In the genomic region with DNA sequence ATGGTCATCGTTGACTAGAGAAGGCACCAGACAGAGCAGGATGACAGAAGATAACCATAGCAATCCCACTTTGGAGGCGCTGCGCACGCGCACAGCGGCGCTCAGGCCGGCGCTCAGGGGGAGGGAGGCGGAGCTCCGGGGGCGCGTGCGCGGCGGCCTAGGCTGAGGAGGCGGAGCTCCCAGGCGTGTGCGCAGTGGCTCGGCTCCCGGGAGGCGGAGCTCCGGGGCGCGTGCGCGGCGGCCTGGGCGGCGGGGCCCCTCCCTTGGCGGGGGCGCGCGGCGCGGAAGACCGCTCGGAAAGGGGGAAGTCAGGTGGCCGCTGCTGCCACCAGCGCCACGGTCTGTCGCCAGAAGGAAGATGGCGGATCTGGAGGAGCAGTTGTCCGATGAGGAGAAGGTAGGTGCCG, we compare ENCODE assay signal across 8 mouse cellular contexts. TPM values are rescaled to one million over a fixed set of nuclear protein-coding genes. Genes with fewer than 3 reads are reported as not detected.
DNase-seq lines count a peak whose midpoint lies in the region; ATAC-seq lines count a peak whose summit lies in the region.

No protein-coding gene starts in this region.

- peak overlapping the region; percentile 96 for H3K9ac ChIP-seq in heart, embryonic 16.5 days (ENCODE audit: low read length)
- peak overlapping the region; percentile 97 for H3K9ac ChIP-seq in liver, embryonic 15.5 days
- H3K9ac ChIP-seq in neural tube, embryonic 12.5 days: peak overlapping the region; percentile 97

- H3K27ac ChIP-seq in forebrain, embryonic 10.5 days: peak overlapping the region; percentile 98
- peak overlapping the region; percentile 98 for H3K27ac ChIP-seq in heart, embryonic 16.5 days (ENCODE audit: low read length)
- H3K27ac ChIP-seq in liver, embryonic 15.5 days (replicated peaks): peak overlapping the region; percentile 92
- peak overlapping the region; percentile 94 for H3K27ac ChIP-seq in neural tube, embryonic 12.5 days

- ATAC-seq in CD4-positive, CD25-positive, alpha-beta regulatory T cell, adult 4 months: peak; percentile 79
- ATAC-seq in heart, embryonic 16.5 days (replicated peaks; ENCODE audit: extremely low read depth, insufficient read depth, low FRiP score): peak; percentile 95
- peak; percentile 96 for ATAC-seq in liver, embryonic 15.5 days (ENCODE audit: insufficient read depth)
- ATAC-seq in neural tube, embryonic 12.5 days (ENCODE audit: low FRiP score, low read depth): peak; percentile 97

- DNase-seq in c-Kit-negative CD71-positive TER-119-positive erythroid progenitor cells, embryonic 14.5 days (ENCODE audit: low read depth, low spot score): peak; percentile 92
- DNase-seq in forebrain, embryonic 10.5 days (ENCODE audit: extremely low spot score, low spot score): peak; percentile 91
- peak; percentile 94 to 97 for DNase-seq in kidney, postnatal 36 days
- DNase-seq in telencephalon, adult 2 months (ENCODE audit: low read depth, low spot score): peak; percentile 82

- peak overlapping the region; percentile 91 for H3K4me3 ChIP-seq in forebrain, embryonic 10.5 days
- peak overlapping the region; percentile 91 for H3K4me3 ChIP-seq in heart, embryonic 16.5 days (ENCODE audit: low read length)
- H3K4me3 ChIP-seq in liver, embryonic 15.5 days (replicated peaks): peak overlapping the region; percentile 98
- H3K4me3 ChIP-seq in neural tube, embryonic 12.5 days: peak overlapping the region; percentile 98

- H3K4me2 ChIP-seq in heart, embryonic 16.5 days (ENCODE audit: low read depth, low read length): peak overlapping the region; percentile 68
- H3K4me2 ChIP-seq in liver, embryonic 15.5 days: peak overlapping the region; percentile 69
- peak overlapping the region; percentile 71 for H3K4me2 ChIP-seq in neural tube, embryonic 12.5 days (replicated peaks)

- WGBS in forebrain, embryonic 10.5 days: under 1% methylated on average over 43 of the region's 45 CpGs
- 0% methylated on average over 35 of the region's 45 CpGs for WGBS in heart, embryonic 16.5 days
- under 1% methylated on average over 44 of the region's 45 CpGs for WGBS in liver, embryonic 15.5 days (ENCODE audit: insufficient replicate concordance)
- 0% methylated on average over 40 of the region's 45 CpGs for WGBS in neural tube, embryonic 12.5 days

- peaks cover 11% of the 10 kb centered on the region for H3K36me3 ChIP-seq in forebrain, embryonic 10.5 days (replicated peaks)
- H3K36me3 ChIP-seq in heart, embryonic 16.5 days (ENCODE audit: control insufficient read depth, insufficient read depth): 0 out of 2 replicates have a peak, but pooled peaks cover 4% of the 10 kb centered on the region
- peaks cover 4% of the 10 kb centered on the region; the same call in 1 of the 2 replicates for H3K36me3 ChIP-seq in liver, embryonic 15.5 days (replicated peaks)
- H3K36me3 ChIP-seq in neural tube, embryonic 12.5 days: no peaks in the 10 kb centered on the region

- peaks cover 6% of the 10 kb centered on the region; the same call in 1 of the 2 replicates for H3K9me3 ChIP-seq in forebrain, embryonic 10.5 days
- H3K9me3 ChIP-seq in heart, embryonic 16.5 days (replicated peaks; ENCODE audit: control insufficient read depth, low read length): peaks cover 4% of the 10 kb centered on the region; the same call in 1 of the 2 replicates
- H3K9me3 ChIP-seq in liver, embryonic 15.5 days (replicated peaks): no peaks in the 10 kb centered on the region
- H3K9me3 ChIP-seq in neural tube, embryonic 12.5 days: no peaks in the 10 kb centered on the region

- H3K27me3 ChIP-seq in forebrain, embryonic 10.5 days (ENCODE audit: poor library complexity, severe bottlenecking): no peaks in the 10 kb centered on the region
- H3K27me3 ChIP-seq in heart, embryonic 16.5 days (ENCODE audit: control insufficient read depth, insufficient read depth, low read length): no peaks in the 10 kb centered on the region
- H3K27me3 ChIP-seq in liver, embryonic 15.5 days: no peaks in the 10 kb centered on the region
- H3K27me3 ChIP-seq in neural tube, embryonic 12.5 days (replicated peaks): no peaks in the 10 kb centered on the region

- H3K4me1 ChIP-seq in forebrain, embryonic 10.5 days: peaks cover 15% of the 10 kb centered on the region
- peaks cover 16% of the 10 kb centered on the region for H3K4me1 ChIP-seq in heart, embryonic 16.5 days (ENCODE audit: control insufficient read depth, insufficient read depth, low read length)
- H3K4me1 ChIP-seq in liver, embryonic 15.5 days (replicated peaks): peaks cover 34% of the 10 kb centered on the region
- peaks cover 8% of the 10 kb centered on the region for H3K4me1 ChIP-seq in neural tube, embryonic 12.5 days

RNA-seq across cellular contexts. Expression of a gene that starts 0.7 kb away (rescaled TPM):
- 100 to 1,000 TPM; 291 to 322 TPM for polyA plus RNA-seq in CD4-positive, CD25-positive, alpha-beta regulatory T cell, adult 4 months (2017; shearing (Covaris generic))
- polyA plus RNA-seq in forebrain, embryonic 10.5 days (2016; fragmentation: Nextera tagmentation; extraction: Ambion mirVana): 211 and 227 TPM in 2 replicates
- 213 and 260 TPM in 2 replicates for polyA plus RNA-seq in heart, embryonic 16.5 days (2015; fragmentation: Nextera tagmentation; extraction: Ambion mirVana)
- polyA plus RNA-seq in liver, embryonic 15.5 days (2015; fragmentation: Nextera tagmentation; extraction: Ambion mirVana): 81.8 and 89.8 TPM in 2 replicates
- 229 and 258 TPM in 2 replicates for polyA plus RNA-seq in neural tube, embryonic 12.5 days (2016; fragmentation: Nextera tagmentation; extraction: Ambion mirVana)

RNA-seq across cellular contexts. Expression of a gene that starts 56.0 kb away (rescaled TPM):
- polyA plus RNA-seq in CD4-positive, CD25-positive, alpha-beta regulatory T cell, adult 4 months (2017; shearing (Covaris generic)): 1 to 10 TPM; 1.5 to 2.6 TPM
- 19.1 and 22.9 TPM in 2 replicates for polyA plus RNA-seq in forebrain, embryonic 10.5 days (2016; fragmentation: Nextera tagmentation; extraction: Ambion mirVana)
- polyA plus RNA-seq in heart, embryonic 16.5 days (2015; fragmentation: Nextera tagmentation; extraction: Ambion mirVana): 26.1 and 30.2 TPM in 2 replicates
- polyA plus RNA-seq in liver, embryonic 15.5 days (2015; fragmentation: Nextera tagmentation; extraction: Ambion mirVana): 9.7 and 10.7 TPM in 2 replicates
- polyA plus RNA-seq in neural tube, embryonic 12.5 days (2016; fragmentation: Nextera tagmentation; extraction: Ambion mirVana): 49.0 and 53.5 TPM in 2 replicates

Comparison
In these comparisons a context has a peak if more than half of its experiments do, and no peak if none do; other contexts are left out.
1. Peak in every context shown above with its lines: DNase-seq, ATAC-seq, H3K4me3 ChIP-seq and H3K27ac ChIP-seq.